Mouse (Mus musculus): ENCODE measurements around the gene Taar7f. TPM values are rescaled to one million over a fixed set of nuclear protein-coding genes. Genes with fewer than 3 reads are reported as not detected.

Gene Taar7f
- not detected for polyA plus RNA-seq (2017; shearing (Covaris generic))

GRCm38 (mm10) chr10:24049210-24049609, at the start of gene Taar7f:
Taar7f (plus strand) TSS chr10:24049510.

GRCm38 (mm10) chr10:23999639-24000038, 49.7 kb upstream of the Taar7f start, which contains the start of gene Taar7b:
Taar7b (plus strand) TSS chr10:23999939.

GRCm38 (mm10) chr10:24026922-24027321, 22.4 kb upstream of the Taar7f start, which contains the start of gene Taar7d:
Taar7d (plus strand) TSS chr10:24027222.

GRCm38 (mm10) chr10:24037314-24037713, 12.0 kb upstream of the Taar7f start, which contains the start of gene Taar7e:
Taar7e (plus strand) TSS chr10:24037614.

GRCm38 (mm10) chr10:24076200-24076599, 26.9 kb downstream of the Taar7f start, which contains the start of gene Taar8a:
Taar8a (plus strand) TSS chr10:24076500.

GRCm38 (mm10) chr10:24092194-24092593, 42.9 kb downstream of the Taar7f start, which contains the start of gene Taar8b:
Taar8b (minus strand) TSS chr10:24092294.

Other genes with a start within 250 kb of the Taar7f start
- gene Vnn3, start 198.0 kb upstream of the Taar7f start, polyA plus RNA-seq (2017; shearing (Covaris generic)): not detected
- gene Vnn1, start 154.8 kb upstream of the Taar7f start, polyA plus RNA-seq (2017; shearing (Covaris generic)): not detected
- gene Taar1, start 129.2 kb upstream of the Taar7f start, polyA plus RNA-seq (2017; shearing (Covaris generic)): not detected
- not detected for gene Taar2, start 110.9 kb upstream of the Taar7f start, polyA plus RNA-seq (2017; shearing (Covaris generic))
- gene Taar3, start 100.0 kb upstream of the Taar7f start, polyA plus RNA-seq (2017; shearing (Covaris generic)): not detected
- gene Taar4, start 89.0 kb upstream of the Taar7f start, polyA plus RNA-seq (2017; shearing (Covaris generic)): not detected
- gene Taar5, start 78.8 kb upstream of the Taar7f start, polyA plus RNA-seq (2017; shearing (Covaris generic)): not detected
- gene Taar6, start 63.9 kb upstream of the Taar7f start, polyA plus RNA-seq (2017; shearing (Covaris generic)): not detected
- gene Taar7a, start 56.0 kb upstream of the Taar7f start, polyA plus RNA-seq (2017; shearing (Covaris generic)): not detected
- not detected for gene Taar7b, start 49.6 kb upstream of the Taar7f start, polyA plus RNA-seq (2017; shearing (Covaris generic))
- not detected for gene Taar7d, start 22.3 kb upstream of the Taar7f start, polyA plus RNA-seq (2017; shearing (Covaris generic))
- not detected for gene Taar7e, start 11.9 kb upstream of the Taar7f start, polyA plus RNA-seq (2017; shearing (Covaris generic))
- gene Taar8a, start 27.0 kb downstream of the Taar7f start, polyA plus RNA-seq (2017; shearing (Covaris generic)): not detected
- gene Taar8b, start 42.8 kb downstream of the Taar7f start, polyA plus RNA-seq (2017; shearing (Covaris generic)): not detected
- not detected for gene Taar8c, start 52.4 kb downstream of the Taar7f start, polyA plus RNA-seq (2017; shearing (Covaris generic))
- not detected for gene Taar9, start 60.0 kb downstream of the Taar7f start, polyA plus RNA-seq (2017; shearing (Covaris generic))
- 22.1 TPM for gene Stx7, start 99.8 kb downstream of the Taar7f start, polyA plus RNA-seq (2017; shearing (Covaris generic))
- 0.16 TPM for gene Moxd1, start 174.0 kb downstream of the Taar7f start, polyA plus RNA-seq (2017; shearing (Covaris generic))